Mouse (Mus musculus): ENCODE measurements around the gene 4932429P05Rik. TPM values are rescaled to one million over a fixed set of nuclear protein-coding genes. Genes with fewer than 3 reads are reported as not detected.

Gene 4932429P05Rik
- polyA plus RNA-seq (2012; ENCODE audit: insufficient read depth, low replicate concordance), result not detected in 2 replicates

DNA sequence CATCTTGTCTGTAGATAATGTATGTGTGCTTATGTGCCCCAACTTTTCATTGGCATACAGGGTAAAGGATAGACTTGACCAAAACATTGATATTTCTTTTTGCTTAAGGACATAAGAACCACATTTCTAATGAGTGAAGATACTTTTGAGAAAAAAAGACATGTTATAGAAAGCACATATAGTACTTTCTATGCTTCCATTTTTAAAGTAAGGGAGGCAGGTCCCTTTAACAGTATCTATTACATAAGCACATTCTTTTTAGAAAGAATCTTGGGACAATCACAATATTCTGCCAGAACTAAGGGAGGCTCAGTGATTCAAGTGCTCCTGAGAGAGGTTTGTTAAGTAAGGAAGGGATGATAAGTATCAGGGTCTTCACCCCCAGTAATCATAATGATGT lies at the start of gene 4932429P05Rik:
Gene 4932429P05Rik (plus strand): TSS at position 301 of the 400 bp plus-strand sequence.
- Histone ChIP-seq H3K4me3 (replicated peaks) (no peak within 1 kb of the TSS), H3K36me3 (replicated peaks; ENCODE audit: low read length) (no peaks in the 10 kb centered on the region), H3K27me3 (replicated peaks) (no peaks in the 10 kb centered on the region), H3K4me1 (no peaks in the 10 kb centered on the region), H3K9me3 (no peaks in the 10 kb centered on the region)
- TF ChIP-seq GATA1 (IDR thresholded peaks at IDR 0.05; ENCODE audit: borderline replicate concordance, low read length) (no peak), FLI1 (IDR thresholded peaks at IDR 0.05; ENCODE audit: low read length) (no peak)

Other genes starting within 250 kb of the 4932429P05Rik start
- gene 4930415L06Rik, start 180.6 kb downstream of the 4932429P05Rik start, polyA plus RNA-seq (2012; ENCODE audit: insufficient read depth, low replicate concordance), result not detected in 2 replicates

All from megakaryocyte, embryonic 14.5 days (primary cell).